Mouse (Mus musculus): ENCODE measurements around the gene Tmem29. TPM values are rescaled to one million over a fixed set of nuclear protein-coding genes. Genes with fewer than 3 reads are reported as not detected.

Gene Tmem29
- polyA plus RNA-seq, 1 experiment from 2014 or later = 14.6 TPM

DNA sequence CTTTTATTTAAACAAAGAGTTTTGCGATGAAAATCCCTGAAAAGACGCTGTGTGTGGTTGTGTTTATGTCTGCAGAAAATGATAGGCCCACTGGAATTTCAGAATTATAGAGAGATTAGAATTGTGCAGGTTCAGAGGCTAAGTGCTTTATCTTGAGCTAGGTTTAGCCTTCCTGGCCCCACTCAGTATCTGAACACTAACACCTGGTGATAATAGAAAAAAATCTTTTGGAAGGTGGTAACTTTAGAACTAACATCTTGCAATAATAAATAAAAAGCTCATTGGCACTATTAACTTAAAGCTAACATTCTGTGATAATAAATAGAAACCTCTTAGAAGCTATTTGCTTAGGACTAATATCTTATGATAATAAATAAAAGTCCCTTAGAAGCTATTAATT is 1.2 kb upstream of the Tmem29 start:
- no peak overlapping the region for H3K9ac ChIP-seq (ENCODE audit: low read length)
- no peaks in the 10 kb centered on the region for H3K27me3 ChIP-seq (ENCODE audit: control insufficient read depth, insufficient read depth, low read length)
- no peaks in the 10 kb centered on the region for H3K9me3 ChIP-seq (replicated peaks; ENCODE audit: control insufficient read depth, low read length)
- no peak overlapping the region for H3K4me3 ChIP-seq (ENCODE audit: low read length)
- 78% methylated on average over 2 of the region's 2 CpGs for WGBS
- no peaks in the 10 kb centered on the region for H3K36me3 ChIP-seq (ENCODE audit: control insufficient read depth, insufficient read depth)
- ATAC-seq (replicated peaks; ENCODE audit: extremely low read depth, insufficient read depth, low FRiP score) = no peak
- H3K4me2 ChIP-seq (ENCODE audit: low read depth, low read length) = no peak overlapping the region
- no peak overlapping the region for H3K27ac ChIP-seq (ENCODE audit: low read length)
- peaks cover 2% of the 10 kb centered on the region; the same call in 1 of the 2 replicates for H3K4me1 ChIP-seq (ENCODE audit: control insufficient read depth, insufficient read depth, low read length)

DNA sequence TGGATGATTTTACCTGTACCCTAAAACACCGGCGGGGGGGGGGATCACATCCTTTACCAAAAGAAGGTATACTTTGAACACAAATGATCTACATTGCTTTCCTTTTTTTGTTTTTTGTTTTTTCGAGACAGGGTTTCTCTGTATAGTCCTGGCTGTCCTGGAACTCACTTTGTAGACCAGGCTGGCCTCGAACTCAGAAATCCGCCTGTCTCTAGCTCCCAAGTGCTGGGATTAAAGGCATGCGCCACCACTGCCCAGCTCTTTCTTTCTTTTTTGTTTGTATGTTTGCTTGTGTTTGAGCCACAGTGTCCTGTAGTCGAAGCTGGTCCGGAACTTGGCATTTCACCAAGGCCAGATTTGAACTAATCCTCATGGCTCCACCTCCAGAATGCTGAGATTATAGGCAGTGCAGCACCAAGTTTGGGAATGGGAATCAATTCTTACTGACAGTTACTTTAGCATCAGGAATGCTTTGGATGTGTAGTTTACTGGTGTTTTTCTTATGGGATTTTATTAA is 515 bp upstream of the Tmem29 start:
- no peaks in the 10 kb centered on the region for H3K27me3 ChIP-seq (ENCODE audit: control insufficient read depth, insufficient read depth, low read length)

DNA sequence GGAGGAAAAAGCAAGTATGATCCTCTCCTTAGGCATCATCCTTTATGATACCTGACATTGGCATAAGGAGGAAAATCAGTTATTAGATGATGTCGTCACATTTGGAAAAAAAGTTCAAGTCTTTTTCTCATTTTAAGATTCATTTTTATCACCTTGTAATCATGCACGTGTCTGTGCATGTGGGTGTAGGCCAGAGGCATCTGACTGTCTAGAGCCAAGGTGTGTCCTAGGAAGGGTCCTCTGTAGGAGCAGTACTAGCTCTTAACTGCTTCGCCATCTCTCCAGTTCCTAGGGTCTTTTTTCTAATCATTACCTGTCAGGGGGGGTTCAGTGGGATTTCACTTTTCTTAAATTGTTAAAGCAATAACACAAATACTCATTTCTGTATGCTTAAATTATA is 818 bp downstream of the Tmem29 start:
- 37% methylated on average over 3 of the region's 3 CpGs for WGBS
- peak overlapping the region; percentile 24 for H3K4me3 ChIP-seq (ENCODE audit: low read length)

More for the DNA sequence above, 515 bp upstream of the Tmem29 start:
- peak overlapping the region; percentile 67; the same call in 1 of the 2 replicates for H3K27ac ChIP-seq (ENCODE audit: low read length)
- peaks cover 2% of the 10 kb centered on the region; the same call in 1 of the 2 replicates for H3K4me1 ChIP-seq (ENCODE audit: control insufficient read depth, insufficient read depth, low read length)
- WGBS = 48% methylated on average over 8 of the region's 8 CpGs
- H3K9me3 ChIP-seq (replicated peaks; ENCODE audit: control insufficient read depth, low read length) = no peaks in the 10 kb centered on the region
- H3K36me3 ChIP-seq (ENCODE audit: control insufficient read depth, insufficient read depth) = no peaks in the 10 kb centered on the region
- peak overlapping the region; percentile 69 for H3K9ac ChIP-seq (ENCODE audit: low read length)
- peak overlapping the region; percentile 62 for H3K4me3 ChIP-seq (ENCODE audit: low read length)
- peak overlapping the region; percentile 59 for H3K4me2 ChIP-seq (ENCODE audit: low read depth, low read length)
- ATAC-seq (replicated peaks; ENCODE audit: extremely low read depth, insufficient read depth, low FRiP score) = no peak

DNA sequence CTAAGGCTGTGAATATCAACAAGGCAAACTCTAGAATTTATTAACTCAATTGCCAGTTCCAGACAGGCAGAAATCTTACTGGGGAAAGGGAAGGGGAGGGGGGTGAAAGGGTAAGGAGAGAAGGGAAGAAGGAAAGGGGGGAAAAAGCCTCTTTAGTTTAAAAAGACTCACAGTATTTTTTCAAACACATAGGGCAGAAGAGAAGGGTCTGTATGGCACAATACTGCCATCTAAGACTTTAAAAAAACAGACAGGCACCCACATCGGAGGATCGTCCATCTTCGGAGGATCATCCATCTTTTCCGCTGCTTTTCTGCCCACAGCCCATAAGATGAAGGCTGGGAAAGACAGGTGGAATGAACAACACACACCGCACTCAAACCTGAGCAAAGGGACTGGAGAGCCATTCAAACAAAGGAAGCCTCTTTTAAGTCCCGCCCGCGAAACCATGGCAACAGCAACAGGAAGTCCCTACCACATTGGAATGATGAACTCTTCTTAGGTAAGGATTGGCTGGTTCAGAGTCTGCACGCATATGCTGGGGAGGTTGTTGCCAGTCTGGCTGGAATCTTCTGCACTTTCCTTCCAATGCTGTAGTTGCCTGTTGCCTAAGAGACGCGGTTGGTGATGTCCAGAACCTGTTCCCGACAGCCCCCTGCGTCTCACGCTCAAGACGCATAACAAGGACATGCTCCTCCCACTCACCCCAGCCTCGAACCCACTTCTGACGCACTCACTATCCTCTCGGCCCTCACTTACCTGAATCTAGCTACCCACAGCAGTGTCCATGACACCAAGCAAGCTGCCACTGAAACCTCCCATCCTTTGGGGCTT is 18.2 kb downstream of the Tmem29 start:
- Histone ChIP-seq H3K9me3 (replicated peaks; ENCODE audit: control insufficient read depth, low read length) (no peaks in the 10 kb centered on the region), H3K27me3 (ENCODE audit: control insufficient read depth, insufficient read depth, low read length) (no peaks in the 10 kb centered on the region), H3K4me2 (ENCODE audit: low read depth, low read length) (peak overlapping the region; percentile 64), H3K27ac (ENCODE audit: low read length) (no peak overlapping the region), H3K4me1 (ENCODE audit: control insufficient read depth, insufficient read depth, low read length) (peaks cover 2% of the 10 kb centered on the region; the same call in 1 of the 2 replicates), H3K4me3 (ENCODE audit: low read length) (peak overlapping the region; percentile 51), H3K9ac (ENCODE audit: low read length) (peak overlapping the region; percentile 46; the same call in 1 of the 2 replicates), H3K36me3 (ENCODE audit: control insufficient read depth, insufficient read depth) (no peaks in the 10 kb centered on the region)
- WGBS = 24% methylated on average over 18 of the region's 18 CpGs
- peak; percentile 63 for ATAC-seq (replicated peaks; ENCODE audit: extremely low read depth, insufficient read depth, low FRiP score)

More for the DNA sequence above, 818 bp downstream of the Tmem29 start:
- Histone ChIP-seq H3K4me2 (ENCODE audit: low read depth, low read length) (peak overlapping the region; percentile 42), H3K9me3 (replicated peaks; ENCODE audit: control insufficient read depth, low read length) (no peaks in the 10 kb centered on the region), H3K4me1 (ENCODE audit: control insufficient read depth, insufficient read depth, low read length) (peaks cover 2% of the 10 kb centered on the region; the same call in 1 of the 2 replicates), H3K27me3 (ENCODE audit: control insufficient read depth, insufficient read depth, low read length) (no peaks in the 10 kb centered on the region), H3K9ac (ENCODE audit: low read length) (no peak overlapping the region), H3K27ac (ENCODE audit: low read length) (no peak overlapping the region), H3K36me3 (ENCODE audit: control insufficient read depth, insufficient read depth) (no peaks in the 10 kb centered on the region)
- no peak for ATAC-seq (replicated peaks; ENCODE audit: extremely low read depth, insufficient read depth, low FRiP score)

DNA sequence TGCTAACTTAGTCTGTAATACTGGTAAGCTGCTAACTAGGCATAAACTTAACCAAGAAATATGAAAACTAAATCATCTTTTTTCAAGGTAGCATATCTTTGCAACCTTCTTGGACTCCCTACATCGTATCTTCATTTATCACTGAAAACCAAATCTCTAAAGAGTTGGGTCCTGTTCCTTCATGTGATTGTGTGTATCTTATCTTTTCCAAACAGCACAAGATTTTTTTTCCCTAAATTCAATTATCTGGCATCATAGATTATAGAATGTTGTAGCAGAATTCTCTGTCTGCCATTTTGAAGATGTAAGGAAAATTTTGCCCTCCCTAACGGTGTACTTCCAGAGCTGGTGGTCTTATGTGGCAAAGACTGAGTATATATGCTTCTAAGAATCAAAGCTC is 22.6 kb downstream of the Tmem29 start:
- Histone ChIP-seq H3K9me3 (replicated peaks; ENCODE audit: control insufficient read depth, low read length) (no peaks in the 10 kb centered on the region), H3K27ac (ENCODE audit: low read length) (no peak overlapping the region), H3K27me3 (ENCODE audit: control insufficient read depth, insufficient read depth, low read length) (no peaks in the 10 kb centered on the region), H3K36me3 (ENCODE audit: control insufficient read depth, insufficient read depth) (no peaks in the 10 kb centered on the region), H3K4me3 (ENCODE audit: low read length) (no peak overlapping the region), H3K9ac (ENCODE audit: low read length) (no peak overlapping the region), H3K4me2 (ENCODE audit: low read depth, low read length) (no peak overlapping the region), H3K4me1 (ENCODE audit: control insufficient read depth, insufficient read depth, low read length) (peaks cover 2% of the 10 kb centered on the region; the same call in 1 of the 2 replicates)
- ATAC-seq (replicated peaks; ENCODE audit: extremely low read depth, insufficient read depth, low FRiP score) = no peak
- WGBS = 92% methylated on average over 2 of the region's 2 CpGs

DNA sequence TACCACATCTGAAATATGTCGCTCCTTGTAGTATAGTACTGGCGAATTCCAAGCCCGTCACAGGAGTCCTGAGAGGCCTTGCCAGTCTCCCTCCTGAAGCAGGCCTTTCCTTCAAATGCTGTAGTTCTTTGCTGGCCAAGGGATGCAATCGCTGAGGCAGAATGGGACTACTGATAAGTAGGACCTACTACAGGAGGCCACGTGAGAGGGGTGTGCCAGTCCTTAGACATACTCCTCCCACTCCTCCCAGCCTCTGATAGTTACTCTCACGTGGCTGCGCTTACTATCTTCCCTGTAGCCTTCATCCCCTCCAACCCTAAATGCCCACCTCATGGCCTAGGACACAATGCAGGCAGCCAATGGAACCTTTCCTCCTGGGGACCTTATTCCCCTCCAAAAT is 23.6 kb downstream of the Tmem29 start:
- Histone ChIP-seq H3K36me3 (ENCODE audit: control insufficient read depth, insufficient read depth) (no peaks in the 10 kb centered on the region), H3K4me1 (ENCODE audit: control insufficient read depth, insufficient read depth, low read length) (no peaks in the 10 kb centered on the region; the same call in 1 of the 2 replicates), H3K27me3 (ENCODE audit: control insufficient read depth, insufficient read depth, low read length) (no peaks in the 10 kb centered on the region), H3K4me3 (ENCODE audit: low read length) (no peak overlapping the region), H3K9ac (ENCODE audit: low read length) (no peak overlapping the region), H3K9me3 (replicated peaks; ENCODE audit: control insufficient read depth, low read length) (no peaks in the 10 kb centered on the region), H3K4me2 (ENCODE audit: low read depth, low read length) (no peak overlapping the region), H3K27ac (ENCODE audit: low read length) (no peak overlapping the region)
- 66% methylated on average over 7 of the region's 7 CpGs for WGBS
- ATAC-seq (replicated peaks; ENCODE audit: extremely low read depth, insufficient read depth, low FRiP score) = no peak

DNA sequence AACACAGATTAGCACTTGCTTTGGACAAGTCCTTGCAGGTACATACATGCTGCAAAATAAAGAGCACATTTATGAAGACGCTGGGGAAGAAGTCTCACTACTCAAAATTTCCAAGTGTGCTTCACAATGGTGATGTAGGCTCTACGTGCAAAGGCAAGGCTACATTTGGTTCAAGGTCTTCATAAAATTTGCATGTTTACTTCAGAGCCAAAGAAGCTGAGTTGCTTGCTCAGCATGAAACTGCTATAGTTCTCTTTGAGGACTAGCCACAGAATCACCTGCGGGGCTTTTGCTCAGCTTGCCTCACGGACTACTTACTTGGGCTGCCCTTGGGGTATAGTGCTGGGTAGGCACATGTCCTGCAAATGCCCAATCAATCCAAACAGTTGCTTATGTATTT is 45.4 kb downstream of the Tmem29 start:
- peaks cover 2% of the 10 kb centered on the region; the same call in 1 of the 2 replicates for H3K36me3 ChIP-seq (ENCODE audit: control insufficient read depth, insufficient read depth)
- no peak for ATAC-seq (replicated peaks; ENCODE audit: extremely low read depth, insufficient read depth, low FRiP score)
- WGBS = 88% methylated on average over 4 of the region's 4 CpGs
- no peak overlapping the region for H3K27ac ChIP-seq (ENCODE audit: low read length)
- H3K9me3 ChIP-seq (replicated peaks; ENCODE audit: control insufficient read depth, low read length) = no peaks in the 10 kb centered on the region
- no peak overlapping the region for H3K4me2 ChIP-seq (ENCODE audit: low read depth, low read length)
- no peaks in the 10 kb centered on the region for H3K4me1 ChIP-seq (ENCODE audit: control insufficient read depth, insufficient read depth, low read length)
- H3K4me3 ChIP-seq (ENCODE audit: low read length) = no peak overlapping the region
- no peaks in the 10 kb centered on the region for H3K27me3 ChIP-seq (ENCODE audit: control insufficient read depth, insufficient read depth, low read length)
- H3K9ac ChIP-seq (ENCODE audit: low read length) = no peak overlapping the region
